In genomic region chr6:147318106-147318505, GRCm38 (mm10) we compare ENCODE assay signal across 33 mouse cellular contexts. TPM values are rescaled to one million over a fixed set of nuclear protein-coding genes. Genes with fewer than 3 reads are reported as not detected.
DNase-seq lines count a peak whose midpoint lies in the region; ATAC-seq and TF ChIP-seq lines count a peak whose summit lies in the region.
"Had no signal": no experiment of that assay in that cellular context is flagged by ENCODE, and none has a peak within 500 bp of the region (broad histone marks: within the 10 kb centered on the region; RNA-seq: fewer than 3 reads in every experiment).

No protein-coding gene starts in this region.

- H3K4me3 ChIP-seq in kidney, postnatal 0 days (replicated peaks; ENCODE audit: low read depth, low read length): no peak overlapping the region
- H3K4me3 ChIP-seq: embryonic facial prominence, embryonic 13.5 days; erythroblast, embryonic 14.5 days; forebrain, embryonic 12.5 days; heart, embryonic 15.5 days; midbrain, embryonic 13.5 days; neural tube, embryonic 13.5 days; stomach, embryonic 15.5 days had no signal

- no peak for TF ChIP-seq CTCF in kidney, postnatal 0 days (IDR thresholded peaks at IDR 0.05; ENCODE audit: low read depth)

- no peaks in the 10 kb centered on the region for H3K36me3 ChIP-seq in kidney, postnatal 0 days (ENCODE audit: insufficient read depth, low read length)
- H3K36me3 ChIP-seq: embryonic facial prominence, embryonic 13.5 days; forebrain, embryonic 12.5 days; heart, embryonic 15.5 days; midbrain, embryonic 13.5 days; neural tube, embryonic 13.5 days; stomach, embryonic 15.5 days had no signal

- H3K4me2 ChIP-seq in kidney, postnatal 0 days (ENCODE audit: low read length): no peak overlapping the region
- H3K4me2 ChIP-seq: embryonic facial prominence, embryonic 13.5 days; forebrain, embryonic 12.5 days; heart, embryonic 15.5 days; midbrain, embryonic 13.5 days; neural tube, embryonic 13.5 days; stomach, embryonic 15.5 days had no signal

- WGBS in kidney, postnatal 0 days: 77% methylated on average over 2 of the region's 2 CpGs

- H3K27ac ChIP-seq in kidney, postnatal 0 days: no peak overlapping the region
- H3K27ac ChIP-seq: embryonic facial prominence, embryonic 13.5 days; forebrain, embryonic 12.5 days; heart, embryonic 15.5 days; liver, embryonic 14.5 days; macrophage; midbrain, embryonic 13.5 days; neural tube, embryonic 13.5 days; stomach, embryonic 15.5 days had no signal

- H3K9ac ChIP-seq in kidney, postnatal 0 days (ENCODE audit: low read depth, low read length): no peak overlapping the region
- H3K9ac ChIP-seq: embryonic facial prominence, embryonic 13.5 days; forebrain, embryonic 12.5 days; forebrain, postnatal 0 days; heart, embryonic 15.5 days; liver, embryonic 14.5 days; midbrain, embryonic 13.5 days; neural tube, embryonic 13.5 days; stomach, embryonic 15.5 days had no signal

- H3K4me1 ChIP-seq in kidney, postnatal 0 days (replicated peaks; ENCODE audit: insufficient read depth, low read length): no peaks in the 10 kb centered on the region
- H3K4me1 ChIP-seq: forebrain, embryonic 12.5 days; heart, embryonic 15.5 days; midbrain, embryonic 13.5 days; neural tube, embryonic 13.5 days had no signal

- peak; percentile 47 for DNase-seq in gastrocnemius, adult 18-20 months (ENCODE audit: low spot score)
- no peak for DNase-seq in gastrocnemius, postnatal 4 days (ENCODE audit: low spot score in 2 of 2)
- peak; percentile 1 for DNase-seq in kidney, postnatal 0 days (ENCODE audit: low spot score)
- no peak for DNase-seq in kidney, postnatal 25 days
- DNase-seq in gastrocnemius, postnatal 25 days: peak; percentile 54
- DNase-seq in heart, postnatal 25 days (ENCODE audit: low spot score): peak; percentile 31
- DNase-seq in layer of hippocampus, postnatal 25 days (ENCODE audit: extremely low spot score in 1 of 2, low spot score in 1 of 2): no peak
- DNase-seq in frontal cortex, postnatal 36 days (ENCODE audit: low spot score in 2 of 2): no peak
- DNase-seq: adrenal gland, adult 2 months; cerebellum, adult 18-20 months; cerebellum, postnatal 10 days; forebrain, postnatal 0 days; kidney, adult 2 months; kidney, postnatal 4 days; liver; lung, adult 2 months; lung, postnatal 10 days; thymus, postnatal 25 days had no signal

- no peaks in the 10 kb centered on the region for H3K9me3 ChIP-seq in kidney, postnatal 0 days (replicated peaks; ENCODE audit: low read length)
- H3K9me3 ChIP-seq: embryonic facial prominence, embryonic 13.5 days; forebrain, embryonic 12.5 days; heart, embryonic 15.5 days; midbrain, embryonic 13.5 days; neural tube, embryonic 13.5 days; stomach, embryonic 15.5 days had no signal

- no peaks in the 10 kb centered on the region for H3K27me3 ChIP-seq in kidney, postnatal 0 days (ENCODE audit: insufficient read depth, low read length)
- H3K27me3 ChIP-seq: CH12.LX; embryonic facial prominence, embryonic 13.5 days; forebrain, embryonic 12.5 days; heart, embryonic 15.5 days; midbrain, embryonic 13.5 days; neural tube, embryonic 13.5 days; stomach, embryonic 15.5 days had no signal

- intact Hi-C loops in heart, postnatal 25 days (cut with DNase I): no loop called here

- ATAC-seq in kidney, postnatal 0 days (replicated peaks; ENCODE audit: low FRiP score, low read depth): no peak
- ATAC-seq: activated CD4-positive, CD25-positive, alpha-beta regulatory T cell, adult 4 months; forebrain, postnatal 0 days; hindbrain, embryonic 16.5 days; midbrain, embryonic 13.5 days had no signal

RNA-seq across cellular contexts. Expression of gene Pthlh, which starts 54.1 kb away (rescaled TPM):
- total RNA-seq in gastrocnemius, adult 18-20 months (2021): 1 to 10 TPM in 1 of 2 experiments, under 1 TPM in 1; 0.64 to 2.6 TPM
- 1 to 10 TPM; 1.6 to 1.8 TPM for total RNA-seq in gastrocnemius, postnatal 4 days (2021)
- polyA plus RNA-seq in kidney, postnatal 0 days (2015; fragmentation: Nextera tagmentation; extraction: Ambion mirVana): 1.4 and 2.5 TPM in 2 replicates
- total RNA-seq in gastrocnemius, postnatal 25 days (2021): 1 to 10 TPM in 1 of 2 experiments, under 1 TPM in 1; 0.88 to 1.6 TPM
- 1 to 10 TPM; 1.2 to 1.4 TPM for total RNA-seq in heart, postnatal 25 days (2021)
- total RNA-seq in layer of hippocampus, postnatal 25 days (2021): 1 to 10 TPM; 2.4 to 2.7 TPM
- total RNA-seq: CH12.LX; common myeloid progenitor, adult 5-6 weeks; ES-E14; megakaryocyte-erythroid progenitor cell, adult 5-6 weeks had no signal
- polyA plus RNA-seq: activated CD4-positive, CD25-positive, alpha-beta regulatory T cell, adult 4 months; erythroblast, embryonic 14.5 days; liver, embryonic 14.5 days; macrophage had no signal

Comparison
In these comparisons a context has a peak if more than half of its experiments do, and no peak if none do; other contexts are left out.
1. DNase-seq: peak in gastrocnemius, adult 18-20 months (single experiment), kidney, postnatal 0 days (single experiment), gastrocnemius, postnatal 25 days (single experiment) and heart, postnatal 25 days (single experiment); none in gastrocnemius, postnatal 4 days (0 of 2), kidney, postnatal 25 days (0 of 2), layer of hippocampus, postnatal 25 days (0 of 2) and frontal cortex, postnatal 36 days (0 of 2).